Mouse (Mus musculus) neural tube, embryonic 12.5 days (tissue): ENCODE measurements around the gene Eif1ad. TPM values are rescaled to one million over a fixed set of nuclear protein-coding genes. Genes with fewer than 3 reads are reported as not detected.

ENCODE experiments used
- ATAC-seq: fragments of 200-750 bp; cut with Nextera tagmentation; 2 replicates; pipeline ENCODE4 v1.8.0; 2017; ENCODE audit warnings: low read depth, mild to moderate bottlenecking, moderate TSS enrichment, moderate library complexity; ENCODE audit not compliant: low FRiP score
- H3K27ac ChIP-seq: fragments of 300-500 bp; sonication (generic); 2 replicates; pipeline ENCODE4 v1.5.1; 2016
- H3K27me3 ChIP-seq: fragments of 300-500 bp; sonication (generic); replicated peaks from 2 replicates; pipeline ENCODE4 v1.6.1; 2016; ENCODE audit warnings: mild to moderate bottlenecking
- H3K36me3 ChIP-seq: fragments of 300-500 bp; sonication (generic); 2 replicates; pipeline ENCODE4 v1.6.1; 2016; ENCODE audit warnings: mild to moderate bottlenecking
- H3K4me1 ChIP-seq: fragments of 300-500 bp; sonication (generic); 2 replicates; pipeline ENCODE4 v1.6.1; 2016
- H3K4me2 ChIP-seq: fragments of 300-500 bp; sonication (generic); replicated peaks from 2 replicates; pipeline ENCODE4 v1.6.1; 2016; ENCODE audit warnings: mild to moderate bottlenecking
- H3K4me3 ChIP-seq: fragments of 300-500 bp; sonication (generic); 2 replicates; pipeline ENCODE4 v1.5.1; 2016
- H3K9ac ChIP-seq: fragments of 300-500 bp; sonication (generic); 2 replicates; pipeline ENCODE4 v1.6.1; 2016; ENCODE audit warnings: mild to moderate bottlenecking
- H3K9me3 ChIP-seq: fragments of 300-500 bp; sonication (generic); 2 replicates; pipeline ENCODE4 v1.6.1; 2016; ENCODE audit warnings: mild to moderate bottlenecking
- WGBS: fragments of 180-500 bp; shearing (Covaris S2); methylation state at CpG from one replicate; pipeline ENCODE4 v1.1.7; 2016; 5-methylcytosine and 5-hydroxymethylcytosine counted together
- polyA plus RNA-seq: library from polyadenylated mRNA; unstranded; fragments of >200 nt; fragmentation: Nextera tagmentation; extraction: Ambion mirVana; gene quantifications from 2 replicates; pipeline ENCODE4 v1.2.1, GENCODE M21; 2016

The Eif1ad gene
- polyA plus RNA-seq, 1 experiment from 2014 or later: 70.9 TPM

GRCm38 (mm10) chr19:5353609-5354008 lies 12.9 kb upstream of the Eif1ad start:
- Histone ChIP-seq H3K9ac (no peak overlapping the region), H3K36me3 (no peaks in the 10 kb centered on the region)

GRCm38 (mm10) chr19:5356080-5356479 lies 10.5 kb upstream of the Eif1ad start:
- no peaks in the 10 kb centered on the region for H3K9me3 ChIP-seq
- H3K27me3 ChIP-seq: no peaks in the 10 kb centered on the region
- no peak overlapping the region for H3K4me2 ChIP-seq
- H3K9ac ChIP-seq: no peak overlapping the region
- no peak overlapping the region for H3K27ac ChIP-seq
- no peak overlapping the region for H3K4me3 ChIP-seq
- H3K36me3 ChIP-seq: no peaks in the 10 kb centered on the region
- no CpG with 5 or more reads among the region's 1 CpGs for WGBS
- no peaks in the 10 kb centered on the region for H3K4me1 ChIP-seq
- no peak for ATAC-seq

More at GRCm38 (mm10) chr19:5353609-5354008, 12.9 kb upstream of the Eif1ad start:
- Histone ChIP-seq H3K27me3 (no peaks in the 10 kb centered on the region), H3K4me2 (no peak overlapping the region), H3K27ac (no peak overlapping the region), H3K4me3 (no peak overlapping the region), H3K4me1 (peaks cover 6% of the 10 kb centered on the region), H3K9me3 (no peaks in the 10 kb centered on the region)
- 82% methylated on average over 2 of the region's 2 CpGs for WGBS
- ATAC-seq: no peak

- no peak for ATAC-seq
- H3K4me2 ChIP-seq: no peak overlapping the region
- H3K4me3 ChIP-seq: no peak overlapping the region
- WGBS: 89% methylated on average over 2 of the region's 2 CpGs
- no peaks in the 10 kb centered on the region for H3K27me3 ChIP-seq
- no peak overlapping the region for H3K27ac ChIP-seq
- no peaks in the 10 kb centered on the region for H3K9me3 ChIP-seq
- peaks cover 17% of the 10 kb centered on the region for H3K36me3 ChIP-seq
- H3K4me1 ChIP-seq: peaks cover 8% of the 10 kb centered on the region
- no peak overlapping the region for H3K9ac ChIP-seq
Measured at GRCm38 (mm10) chr19:5362186-5362585, 4.4 kb upstream of the Eif1ad start.

GRCm38 (mm10) chr19:5364124-5364523 lies 2.4 kb upstream of the Eif1ad start:
- H3K9me3 ChIP-seq: no peaks in the 10 kb centered on the region
- peaks cover 22% of the 10 kb centered on the region for H3K4me1 ChIP-seq
- H3K9ac ChIP-seq: no peak overlapping the region
- no peak overlapping the region for H3K4me3 ChIP-seq
- H3K36me3 ChIP-seq: peaks cover 25% of the 10 kb centered on the region
- no peak overlapping the region for H3K4me2 ChIP-seq
- 92% methylated on average over 2 of the region's 2 CpGs for WGBS
- no peak for ATAC-seq
- H3K27me3 ChIP-seq: no peaks in the 10 kb centered on the region
- H3K27ac ChIP-seq: no peak overlapping the region

GRCm38 (mm10) chr19:5365751-5366150 lies 790 bp upstream of the Eif1ad start:
- 19% methylated on average over 11 of the region's 11 CpGs for WGBS
- H3K27ac ChIP-seq: no peak overlapping the region
- no peaks in the 10 kb centered on the region for H3K9me3 ChIP-seq
- peak overlapping the region; percentile 86 for H3K9ac ChIP-seq
- H3K4me3 ChIP-seq: peak overlapping the region; percentile 90
- H3K4me2 ChIP-seq: peak overlapping the region; percentile 90
- peaks cover 41% of the 10 kb centered on the region for H3K36me3 ChIP-seq
- H3K4me1 ChIP-seq: peaks cover 22% of the 10 kb centered on the region
- H3K27me3 ChIP-seq: no peaks in the 10 kb centered on the region
- no peak for ATAC-seq

GRCm38 (mm10) chr19:5367053-5367359 lies 465 bp downstream of the Eif1ad start, which contains the start of gene Banf1:
Gene Banf1, minus strand, starts transcription at chr19:5367168.
- under 1% methylated on average over 33 of the region's 33 CpGs for WGBS
- H3K4me1 ChIP-seq: peaks cover 22% of the 10 kb centered on the region
- no peaks in the 10 kb centered on the region for H3K27me3 ChIP-seq
- ATAC-seq: no peak
- peak within 1 kb of the TSS; percentile 90 for H3K4me3 ChIP-seq
- peak within 1 kb of the TSS; percentile 86 for H3K9ac ChIP-seq
- peaks cover 51% of the 10 kb centered on the region for H3K36me3 ChIP-seq
- no peaks in the 10 kb centered on the region for H3K9me3 ChIP-seq
- H3K4me2 ChIP-seq: peak within 1 kb of the TSS; percentile 90
- peak within 1 kb of the TSS; percentile 54 for H3K27ac ChIP-seq

GRCm38 (mm10) chr19:5367455-5367854 lies 914 bp downstream of the Eif1ad start:
- Histone ChIP-seq H3K4me2 (peak overlapping the region; percentile 90), H3K9ac (peak overlapping the region; percentile 86), H3K27me3 (no peaks in the 10 kb centered on the region), H3K9me3 (no peaks in the 10 kb centered on the region), H3K4me1 (peaks cover 22% of the 10 kb centered on the region), H3K36me3 (peaks cover 55% of the 10 kb centered on the region), H3K4me3 (peak overlapping the region; percentile 90), H3K27ac (no peak overlapping the region)
- no peak for ATAC-seq
- 11% methylated on average over 11 of the region's 11 CpGs for WGBS

- ATAC-seq: no peak
- Histone ChIP-seq H3K4me3 (no peak overlapping the region), H3K9me3 (no peaks in the 10 kb centered on the region), H3K9ac (no peak overlapping the region), H3K27me3 (no peaks in the 10 kb centered on the region), H3K4me2 (no peak overlapping the region), H3K4me1 (peaks cover 16% of the 10 kb centered on the region), H3K27ac (no peak overlapping the region), H3K36me3 (peaks cover 55% of the 10 kb centered on the region)
- whole genome bisulfite sequencing: 91% methylated on average over 3 of the region's 3 CpGs
Measured at GRCm38 (mm10) chr19:5370932-5371331, 4.4 kb downstream of the Eif1ad start.

GRCm38 (mm10) chr19:5372724-5373123 lies 6.2 kb downstream of the Eif1ad start:
- Histone ChIP-seq H3K9ac (no peak overlapping the region), H3K4me2 (no peak overlapping the region), H3K9me3 (no peaks in the 10 kb centered on the region), H3K4me3 (no peak overlapping the region), H3K27me3 (no peaks in the 10 kb centered on the region), H3K4me1 (peaks cover 10% of the 10 kb centered on the region), H3K27ac (no peak overlapping the region), H3K36me3 (peaks cover 55% of the 10 kb centered on the region)
- WGBS: 91% methylated on average over 7 of the region's 7 CpGs
- no peak for ATAC-seq

GRCm38 (mm10) chr19:5374177-5374576 lies 7.6 kb downstream of the Eif1ad start:
- no peak overlapping the region for H3K4me3 ChIP-seq
- no peak for ATAC-seq

GRCm38 (mm10) chr19:5374748-5375147 lies 8.2 kb downstream of the Eif1ad start:
- H3K4me3 ChIP-seq: no peak overlapping the region
- no peak for ATAC-seq
- H3K27ac ChIP-seq: no peak overlapping the region
- no peak overlapping the region for H3K4me2 ChIP-seq
- 76% methylated on average over 4 of the region's 4 CpGs for WGBS
- H3K4me1 ChIP-seq: no peaks in the 10 kb centered on the region
- H3K9me3 ChIP-seq: no peaks in the 10 kb centered on the region
- no peaks in the 10 kb centered on the region for H3K27me3 ChIP-seq
- H3K36me3 ChIP-seq: peaks cover 61% of the 10 kb centered on the region
- H3K9ac ChIP-seq: no peak overlapping the region

More at GRCm38 (mm10) chr19:5374177-5374576, 7.6 kb downstream of the Eif1ad start:
- Histone ChIP-seq H3K9me3 (no peaks in the 10 kb centered on the region), H3K36me3 (peaks cover 61% of the 10 kb centered on the region), H3K4me1 (no peaks in the 10 kb centered on the region), H3K9ac (no peak overlapping the region), H3K27ac (no peak overlapping the region), H3K27me3 (no peaks in the 10 kb centered on the region), H3K4me2 (no peak overlapping the region)
- WGBS: 87% methylated on average over 4 of the region's 4 CpGs

GRCm38 (mm10) chr19:5377446-5377845 lies 10.9 kb downstream of the Eif1ad start:
- H3K36me3 ChIP-seq: peaks cover 64% of the 10 kb centered on the region
- 91% methylated on average over 1 of the region's 1 CpGs for WGBS
- no peak for ATAC-seq

GRCm38 (mm10) chr19:5383326-5383725 lies 16.8 kb downstream of the Eif1ad start:
- 94% methylated on average over 12 of the region's 12 CpGs for WGBS
- Histone ChIP-seq H3K36me3 (peaks cover 75% of the 10 kb centered on the region), H3K4me1 (peaks cover 17% of the 10 kb centered on the region), H3K27me3 (no peaks in the 10 kb centered on the region), H3K27ac (no peak overlapping the region), H3K4me2 (no peak overlapping the region), H3K9me3 (no peaks in the 10 kb centered on the region), H3K9ac (no peak overlapping the region), H3K4me3 (no peak overlapping the region)
- no peak for ATAC-seq

More at GRCm38 (mm10) chr19:5377446-5377845, 10.9 kb downstream of the Eif1ad start:
- Histone ChIP-seq H3K4me3 (no peak overlapping the region), H3K4me2 (no peak overlapping the region), H3K27ac (no peak overlapping the region), H3K27me3 (no peaks in the 10 kb centered on the region), H3K9ac (no peak overlapping the region), H3K4me1 (no peaks in the 10 kb centered on the region), H3K9me3 (no peaks in the 10 kb centered on the region)
